Mouse (Mus musculus) forebrain, embryonic 15.5 days (tissue): ENCODE measurements at regions not wholly inside any gene's neighbourhood (a gene's known extent, or its start where the extent isn't known, plus 50 kb on each side); places are given as distances from the start of the nearest gene placed in this dataset.

Experiments
- ATAC-seq: fragments of 200-750 bp; cut with Nextera tagmentation; replicated peaks from 2 replicates; pipeline ENCODE4 v1.8.0; 2017; ENCODE audit warnings: mild to moderate bottlenecking, moderate TSS enrichment, moderate library complexity
- H3K27ac ChIP-seq: fragments of 300-500 bp; sonication (generic); replicated peaks from 2 replicates; pipeline ENCODE4 v1.5.1; 2015; ENCODE audit warnings: mild to moderate bottlenecking, inconsistent platforms
- H3K27me3 ChIP-seq: fragments of 300-500 bp; sonication (generic); 2 replicates; pipeline ENCODE4 v1.6.1; 2015; ENCODE audit warnings: inconsistent platforms
- H3K36me3 ChIP-seq: fragments of 300-500 bp; sonication (generic); 2 replicates; pipeline ENCODE4 v1.6.1; 2015; ENCODE audit warnings: mild to moderate bottlenecking, inconsistent platforms
- H3K4me1 ChIP-seq: fragments of 300-500 bp; sonication (generic); 2 replicates; pipeline ENCODE4 v1.6.1; 2015; ENCODE audit warnings: inconsistent platforms
- H3K4me2 ChIP-seq: fragments of 300-500 bp; sonication (generic); replicated peaks from 2 replicates; pipeline ENCODE4 v1.6.1; 2015; ENCODE audit warnings: mild to moderate bottlenecking, inconsistent platforms
- H3K4me3 ChIP-seq: fragments of 300-500 bp; sonication (generic); 2 replicates; pipeline ENCODE4 v1.5.1; 2015; ENCODE audit warnings: mild to moderate bottlenecking, inconsistent platforms
- H3K9ac ChIP-seq: fragments of 300-500 bp; sonication (generic); replicated peaks from 2 replicates; pipeline ENCODE4 v1.6.1; 2015; ENCODE audit warnings: mild to moderate bottlenecking, inconsistent platforms
- H3K9me3 ChIP-seq: fragments of 300-500 bp; sonication (generic); 2 replicates; pipeline ENCODE4 v1.6.1; 2016; ENCODE audit warnings: inconsistent platforms
- WGBS: fragments of 180-500 bp; shearing (Covaris S2); methylation state at CpG from one replicate; pipeline ENCODE4 v1.1.7; 2015; ENCODE audit warnings: mixed read lengths; 5-methylcytosine and 5-hydroxymethylcytosine counted together

DNA sequence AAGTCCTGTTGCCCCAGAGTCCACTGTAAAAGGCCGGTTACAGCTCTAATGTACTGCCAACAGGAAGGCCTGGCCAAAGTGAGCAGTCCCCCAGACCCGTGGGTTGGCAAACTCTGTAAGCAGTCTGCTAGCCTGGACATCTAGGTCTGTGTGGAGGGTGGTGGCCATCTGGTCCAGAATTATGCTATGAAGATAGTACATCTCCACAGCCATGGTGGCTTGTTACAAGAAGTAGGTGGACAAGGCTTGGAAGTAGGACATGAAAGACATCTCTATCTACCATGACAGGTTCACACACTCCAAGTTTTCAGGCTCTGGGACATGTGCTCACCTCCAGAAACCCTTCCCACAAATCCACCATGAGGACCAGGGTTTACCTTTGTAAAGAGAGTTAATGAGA lies 79.1 kb upstream of the Mkln1 start:
- H3K9ac ChIP-seq = no peak overlapping the region
- H3K4me3 ChIP-seq = no peak overlapping the region
- H3K4me1 ChIP-seq = 0 out of 2 replicates have a peak, but pooled peaks cover 6% of the 10 kb centered on the region
- no peak overlapping the region for H3K27ac ChIP-seq
- H3K36me3 ChIP-seq = no peaks in the 10 kb centered on the region
- H3K9me3 ChIP-seq = no peaks in the 10 kb centered on the region
- 92% methylated on average over 2 of the region's 2 CpGs for WGBS
- no peaks in the 10 kb centered on the region for H3K27me3 ChIP-seq
- H3K4me2 ChIP-seq = no peak overlapping the region
- no peak for ATAC-seq

GRCm38 (mm10) chr6:31320141-31320830 lies 78.2 kb upstream of the Mkln1 start:
- Histone ChIP-seq H3K27ac (no peak overlapping the region), H3K9me3 (no peaks in the 10 kb centered on the region), H3K4me2 (no peak overlapping the region), H3K36me3 (no peaks in the 10 kb centered on the region), H3K27me3 (no peaks in the 10 kb centered on the region), H3K9ac (no peak overlapping the region), H3K4me1 (peaks cover 11% of the 10 kb centered on the region; the same call in 1 of the 2 replicates), H3K4me3 (no peak overlapping the region)
- 71% methylated on average over 3 of the region's 3 CpGs for WGBS
- no peak for ATAC-seq

GRCm38 (mm10) chr6:31321066-31321846 lies 77.3 kb upstream of the Mkln1 start:
- Histone ChIP-seq H3K4me1 (peaks cover 11% of the 10 kb centered on the region; the same call in 1 of the 2 replicates), H3K27me3 (no peaks in the 10 kb centered on the region), H3K9me3 (no peaks in the 10 kb centered on the region), H3K4me3 (no peak overlapping the region), H3K27ac (no peak overlapping the region), H3K4me2 (no peak overlapping the region), H3K36me3 (no peaks in the 10 kb centered on the region), H3K9ac (no peak overlapping the region)
- WGBS = 85% methylated on average over 7 of the region's 7 CpGs
- no peak for ATAC-seq

DNA sequence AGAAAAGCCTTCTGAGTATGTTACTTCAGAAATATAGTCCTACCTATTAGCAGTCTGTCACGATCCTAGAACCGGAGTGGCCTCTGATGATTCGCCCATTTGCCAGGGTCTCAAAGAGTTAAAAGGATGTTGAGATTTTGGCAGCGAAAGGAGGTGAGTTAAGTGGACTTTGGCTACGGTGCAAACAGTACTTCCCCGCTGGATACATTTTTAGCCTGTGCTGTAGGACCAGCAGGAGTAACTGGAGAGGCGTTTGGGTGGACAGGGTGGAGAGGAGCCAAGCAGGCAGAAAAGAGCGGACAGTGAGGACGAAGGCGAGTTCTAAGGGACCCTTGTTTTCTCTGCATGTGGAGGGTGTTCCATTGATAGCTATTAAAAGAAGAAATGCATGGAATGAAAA lies 76.6 kb upstream of the Mkln1 start:
- Histone ChIP-seq H3K4me1 (peaks cover 11% of the 10 kb centered on the region; the same call in 1 of the 2 replicates), H3K4me2 (no peak overlapping the region), H3K27me3 (no peaks in the 10 kb centered on the region), H3K36me3 (no peaks in the 10 kb centered on the region), H3K9ac (no peak overlapping the region), H3K9me3 (no peaks in the 10 kb centered on the region), H3K27ac (no peak overlapping the region), H3K4me3 (no peak overlapping the region)
- WGBS = 59% methylated on average over 10 of the region's 10 CpGs
- no peak for ATAC-seq

- Histone ChIP-seq H3K9ac (no peak overlapping the region), H3K27ac (no peak overlapping the region), H3K27me3 (no peaks in the 10 kb centered on the region), H3K4me1 (peaks cover 6% of the 10 kb centered on the region; the same call in 1 of the 2 replicates), H3K4me3 (no peak overlapping the region), H3K4me2 (no peak overlapping the region), H3K36me3 (no peaks in the 10 kb centered on the region), H3K9me3 (no peaks in the 10 kb centered on the region)
- no peak for ATAC-seq
- 71% methylated on average over 9 of the region's 9 CpGs for WGBS
Observed at GRCm38 (mm10) chr6:31323228-31324190, 75.0 kb upstream of the Mkln1 start.

DNA sequence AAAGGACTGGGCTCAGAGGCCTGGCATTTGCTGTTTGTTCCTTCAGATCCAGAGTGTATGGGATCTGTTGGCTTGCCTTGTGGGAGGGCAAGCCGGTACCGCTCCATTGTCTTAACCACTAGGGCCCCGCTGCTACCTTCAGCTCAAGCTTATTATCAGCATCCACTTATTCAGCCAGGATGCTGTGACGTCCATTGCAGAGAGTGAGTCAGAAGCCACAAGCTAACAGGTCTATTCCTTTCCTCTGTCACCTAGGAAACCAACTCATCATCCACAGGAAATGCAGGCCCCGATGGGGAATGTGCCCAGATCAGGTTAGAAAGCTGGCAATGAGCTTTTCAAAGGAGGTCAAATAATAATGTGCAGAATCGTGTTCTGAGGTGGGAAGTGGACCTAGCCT lies 73.8 kb upstream of the Mkln1 start:
- WGBS = 32% methylated on average over 6 of the region's 6 CpGs
- Histone ChIP-seq H3K4me3 (no peak overlapping the region), H3K9me3 (no peaks in the 10 kb centered on the region), H3K27ac (no peak overlapping the region; the same call in 1 of the 2 replicates), H3K36me3 (no peaks in the 10 kb centered on the region), H3K27me3 (no peaks in the 10 kb centered on the region), H3K4me1 (peaks cover 6% of the 10 kb centered on the region; the same call in 1 of the 2 replicates), H3K4me2 (no peak overlapping the region), H3K9ac (no peak overlapping the region)
- ATAC-seq = no peak

DNA sequence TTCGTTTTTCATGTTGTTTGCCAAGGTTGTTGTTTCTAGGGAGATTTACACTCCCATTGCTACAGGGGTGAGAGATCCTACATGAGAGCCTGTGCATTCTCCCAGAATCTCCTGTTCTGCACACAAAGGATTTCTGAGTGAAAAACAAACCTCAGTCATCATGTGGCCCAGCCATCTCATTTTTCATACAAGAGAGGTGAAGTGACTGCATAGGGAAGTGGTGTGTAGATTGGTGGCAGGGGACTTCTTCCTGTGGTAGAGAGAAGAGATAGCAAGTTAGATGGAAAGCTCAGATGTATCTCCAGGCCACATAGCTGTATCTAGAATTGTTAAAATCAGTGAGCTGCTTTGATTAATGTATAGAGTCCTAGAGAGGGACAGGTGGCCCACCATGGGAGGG lies 72.9 kb upstream of the Mkln1 start:
- Histone ChIP-seq H3K4me2 (no peak overlapping the region), H3K36me3 (no peaks in the 10 kb centered on the region), H3K4me3 (no peak overlapping the region), H3K9ac (no peak overlapping the region), H3K4me1 (peaks cover 6% of the 10 kb centered on the region; the same call in 1 of the 2 replicates), H3K9me3 (no peaks in the 10 kb centered on the region), H3K27me3 (no peaks in the 10 kb centered on the region), H3K27ac (no peak overlapping the region)
- no peak for ATAC-seq
- 59% methylated on average over 1 of the region's 1 CpGs for WGBS

- no peaks in the 10 kb centered on the region for H3K27me3 ChIP-seq
- H3K9ac ChIP-seq = no peak overlapping the region
- no peak overlapping the region for H3K4me2 ChIP-seq
- no peak overlapping the region for H3K4me3 ChIP-seq
- no peaks in the 10 kb centered on the region for H3K36me3 ChIP-seq
- ATAC-seq = no peak
- 69% methylated on average over 7 of the region's 7 CpGs for WGBS
- no peaks in the 10 kb centered on the region for H3K4me1 ChIP-seq
- H3K27ac ChIP-seq = no peak overlapping the region
- H3K9me3 ChIP-seq = no peaks in the 10 kb centered on the region
Observed at GRCm38 (mm10) chr6:31330327-31330726, 68.2 kb upstream of the Mkln1 start.

DNA sequence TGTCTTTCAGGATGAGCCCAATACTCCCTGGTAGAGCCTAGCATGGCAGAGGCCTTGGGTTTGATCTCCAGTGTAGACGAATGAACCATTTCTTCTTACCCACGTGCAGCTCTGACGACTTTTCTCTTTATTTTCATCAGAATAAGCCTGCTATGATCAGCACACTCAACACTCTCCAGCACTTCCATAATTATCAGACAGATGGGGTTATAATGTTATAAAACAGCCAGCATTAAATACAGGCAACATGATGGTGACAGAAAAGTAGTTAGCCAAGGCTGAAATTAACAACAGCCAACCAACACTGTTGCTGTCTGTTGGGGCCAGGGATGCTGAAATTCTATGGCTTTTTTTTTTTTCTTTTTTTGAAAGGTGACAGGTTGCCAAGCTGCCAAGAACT lies 67.7 kb upstream of the Mkln1 start:
- no peak overlapping the region for H3K4me2 ChIP-seq
- no peaks in the 10 kb centered on the region for H3K4me1 ChIP-seq
- no peak for ATAC-seq
- H3K9me3 ChIP-seq = no peaks in the 10 kb centered on the region
- WGBS = 75% methylated on average over 3 of the region's 3 CpGs
- no peaks in the 10 kb centered on the region for H3K36me3 ChIP-seq
- H3K27me3 ChIP-seq = no peaks in the 10 kb centered on the region
- H3K9ac ChIP-seq = no peak overlapping the region
- H3K4me3 ChIP-seq = no peak overlapping the region
- H3K27ac ChIP-seq = no peak overlapping the region

GRCm38 (mm10) chr6:31332254-31332653 lies 66.3 kb upstream of the Mkln1 start:
- ATAC-seq = no peak
- H3K4me2 ChIP-seq = no peak overlapping the region
- H3K27me3 ChIP-seq = no peaks in the 10 kb centered on the region
- H3K4me1 ChIP-seq = no peaks in the 10 kb centered on the region
- H3K27ac ChIP-seq = no peak overlapping the region
- no peak overlapping the region for H3K9ac ChIP-seq
- H3K36me3 ChIP-seq = no peaks in the 10 kb centered on the region
- H3K4me3 ChIP-seq = no peak overlapping the region
- WGBS = 71% methylated on average over 6 of the region's 6 CpGs
- H3K9me3 ChIP-seq = no peaks in the 10 kb centered on the region

DNA sequence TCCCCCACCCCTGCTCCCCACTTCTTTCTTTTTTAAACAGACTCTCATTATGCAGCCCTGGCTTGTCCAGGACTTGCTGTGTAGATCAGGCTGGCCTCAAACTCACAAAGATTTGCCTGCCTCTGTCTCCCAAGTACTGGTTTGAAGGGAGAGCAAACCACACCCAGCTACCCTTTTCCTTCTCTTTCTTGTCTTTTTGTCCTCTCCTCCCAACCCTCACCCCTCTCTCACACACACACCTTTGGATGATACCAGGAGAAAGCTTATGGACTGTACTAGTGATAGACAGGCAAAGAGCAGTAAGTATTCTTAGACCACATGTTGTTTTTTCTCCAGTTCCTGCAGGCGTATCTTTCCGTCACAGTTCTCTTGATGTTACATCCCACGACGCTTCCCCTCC lies 65.8 kb upstream of the Mkln1 start:
- no peaks in the 10 kb centered on the region for H3K27me3 ChIP-seq
- H3K9me3 ChIP-seq = no peaks in the 10 kb centered on the region
- H3K4me1 ChIP-seq = no peaks in the 10 kb centered on the region
- no peak overlapping the region for H3K9ac ChIP-seq
- no peak overlapping the region for H3K27ac ChIP-seq
- H3K4me3 ChIP-seq = no peak overlapping the region
- WGBS = 81% methylated on average over 4 of the region's 4 CpGs
- no peak overlapping the region for H3K4me2 ChIP-seq
- no peak for ATAC-seq
- no peaks in the 10 kb centered on the region for H3K36me3 ChIP-seq
